Mouse (Mus musculus) forebrain, embryonic 11.5 days (tissue): ENCODE measurements around the gene AA467197. TPM values are rescaled to one million over a fixed set of nuclear protein-coding genes. Genes with fewer than 3 reads are reported as not detected.
A peak's percentile ranks its signal among the peaks of the same experiment; 100 is the strongest.

Experiments used
- ATAC-seq: fragments of 200-750 bp; cut with Nextera tagmentation; replicated peaks from 2 replicates; pipeline ENCODE4 v1.8.0; 2017; ENCODE audit warnings: moderate TSS enrichment; ENCODE audit not compliant: low FRiP score
- DNase-seq: peaks from one replicate; pipeline ENCODE4 v3.0.0-alpha.2; 2017; ENCODE audit warnings: low spot score
- H3K27ac ChIP-seq: fragments of 300-500 bp; sonication (generic); 2 replicates; pipeline ENCODE4 v1.5.1; 2014; ENCODE audit warnings: low read depth, low read length
- H3K27me3 ChIP-seq: fragments of 300-500 bp; sonication (generic); 2 replicates; pipeline ENCODE4 v1.6.1; 2014; ENCODE audit warnings: mild to moderate bottlenecking, low read length, mixed read lengths; ENCODE audit not compliant: control insufficient read depth, insufficient read depth
- H3K36me3 ChIP-seq: fragments of 300-500 bp; sonication (generic); 2 replicates; pipeline ENCODE4 v1.6.1; 2014; ENCODE audit warnings: mild to moderate bottlenecking, low read length, moderate library complexity, mixed read lengths; ENCODE audit not compliant: control insufficient read depth, insufficient read depth
- H3K4me1 ChIP-seq: fragments of 300-500 bp; sonication (generic); replicated peaks from 2 replicates; pipeline ENCODE4 v1.6.1; 2014; ENCODE audit warnings: low read length, mixed read lengths; ENCODE audit not compliant: control insufficient read depth, insufficient read depth
- H3K4me2 ChIP-seq: fragments of 300-500 bp; sonication (generic); 2 replicates; pipeline ENCODE4 v1.6.1; 2014; ENCODE audit warnings: low read depth, mild to moderate bottlenecking, low read length, moderate library complexity, mixed read lengths; ENCODE audit not compliant: severe bottlenecking
- H3K4me3 ChIP-seq: fragments of 300-500 bp; sonication (generic); 2 replicates; pipeline ENCODE4 v1.5.1; 2014; ENCODE audit warnings: low read depth, low read length
- H3K9ac ChIP-seq: fragments of 300-500 bp; sonication (generic); 2 replicates; pipeline ENCODE4 v1.6.1; 2014; ENCODE audit warnings: low read length
- H3K9me3 ChIP-seq: fragments of 300-500 bp; sonication (generic); 2 replicates; pipeline ENCODE4 v1.6.1; 2016; ENCODE audit warnings: low read length, mixed read lengths; ENCODE audit not compliant: control insufficient read depth
- WGBS: fragments of 180-500 bp; shearing (Covaris S2); extraction: QIAGEN DNeasy Blood & Tissue Kit; methylation state at CpG from one replicate; pipeline ENCODE4 v1.1.7; 2014; 5-methylcytosine and 5-hydroxymethylcytosine counted together
- microRNA counts: library from miRNA; unstranded; fragments of <30 nt; microRNA quantifications from one replicate; lab custom pipeline; 2015
- microRNA-seq: library from miRNA; unstranded; fragments of <30 nt; microRNA quantifications from one replicate; pipeline ENCODE4, GENCODE M21; 2016; ENCODE audit not compliant: insufficient number of aligned reads
- polyA plus RNA-seq: library from polyadenylated mRNA; unstranded; fragments of >200 nt; fragmentation: Nextera tagmentation; extraction: Ambion mirVana; gene quantifications from 2 replicates; pipeline ENCODE4 v1.2.1, GENCODE M21; 2014

The AA467197 gene
- polyA plus RNA-seq, 1 experiment from 2014 or later: 0.27 TPM

DNA sequence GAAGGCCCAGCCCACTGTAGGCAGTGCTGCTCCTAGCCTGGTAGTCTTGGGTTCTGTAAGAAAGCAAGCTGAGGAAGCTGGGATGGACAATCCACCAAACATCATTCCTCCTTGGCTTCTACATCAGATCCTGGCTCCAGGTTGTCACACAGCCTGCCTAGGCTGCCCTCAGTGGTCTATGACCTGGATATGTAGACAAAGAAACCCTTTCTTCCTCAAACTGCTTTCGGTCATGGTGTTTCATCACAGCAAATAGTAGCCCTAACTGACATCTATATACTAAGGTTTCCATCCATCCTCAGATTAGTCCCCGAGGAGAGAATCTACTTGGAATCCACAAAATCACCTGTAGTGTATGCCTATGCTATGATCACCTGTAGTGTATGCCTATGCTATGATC, 38.3 kb downstream of the AA467197 start:
- 96% methylated on average over 2 of the region's 2 CpGs for WGBS
- DNase-seq (no peak), ATAC-seq (no peak)
- H3K27me3 ChIP-seq: no peaks in the 10 kb centered on the region
- no peak overlapping the region for H3K4me3 ChIP-seq
- H3K27ac ChIP-seq: no peak overlapping the region
- no peaks in the 10 kb centered on the region for H3K36me3 ChIP-seq
- H3K4me2 ChIP-seq: no peak overlapping the region
- H3K4me1 ChIP-seq: no peaks in the 10 kb centered on the region
- H3K9ac ChIP-seq: no peak overlapping the region
- H3K9me3 ChIP-seq: no peaks in the 10 kb centered on the region

DNA sequence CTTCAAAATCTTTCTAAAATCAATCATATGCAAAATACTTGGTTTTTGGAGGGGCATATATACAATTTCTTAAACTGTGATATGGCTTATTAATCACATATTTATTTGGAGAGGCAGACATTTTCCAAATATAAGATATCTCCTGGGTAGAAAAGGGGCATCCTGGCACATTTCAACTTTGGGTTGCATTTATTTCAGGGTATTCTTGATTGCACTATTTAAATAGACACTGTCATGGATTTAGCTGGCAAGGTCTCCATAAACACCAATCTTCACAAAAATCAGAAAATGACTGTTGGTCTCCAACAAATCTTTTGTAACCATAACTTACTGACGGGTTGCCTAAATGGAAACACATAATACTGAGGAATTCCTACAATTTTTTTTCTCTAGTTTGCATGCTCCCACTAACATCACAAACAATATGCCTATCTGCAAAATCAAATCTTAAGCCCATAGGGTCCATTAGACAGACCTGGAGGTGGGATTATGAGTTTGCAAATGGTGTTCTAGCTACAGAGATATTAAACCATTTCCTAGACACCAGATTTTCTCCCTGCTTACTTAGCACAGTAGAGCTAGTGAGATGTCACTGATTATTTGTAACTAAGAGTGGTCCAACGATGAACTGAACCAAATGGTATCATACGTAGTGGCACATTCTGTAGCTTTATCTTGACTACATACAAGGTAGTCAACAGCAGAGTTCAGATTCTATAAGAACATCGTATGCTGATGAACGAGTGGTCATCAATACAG, 44.8 kb downstream of the AA467197 start:
- Histone ChIP-seq H3K9me3 (peaks cover 10% of the 10 kb centered on the region), H3K9ac (no peak overlapping the region), H3K27ac (no peak overlapping the region), H3K4me3 (no peak overlapping the region), H3K4me1 (no peaks in the 10 kb centered on the region), H3K27me3 (no peaks in the 10 kb centered on the region), H3K4me2 (no peak overlapping the region), H3K36me3 (no peaks in the 10 kb centered on the region)
- 84% methylated on average over 5 of the region's 5 CpGs for WGBS
- ATAC-seq: peak; percentile 44
- no peak for DNase-seq

DNA sequence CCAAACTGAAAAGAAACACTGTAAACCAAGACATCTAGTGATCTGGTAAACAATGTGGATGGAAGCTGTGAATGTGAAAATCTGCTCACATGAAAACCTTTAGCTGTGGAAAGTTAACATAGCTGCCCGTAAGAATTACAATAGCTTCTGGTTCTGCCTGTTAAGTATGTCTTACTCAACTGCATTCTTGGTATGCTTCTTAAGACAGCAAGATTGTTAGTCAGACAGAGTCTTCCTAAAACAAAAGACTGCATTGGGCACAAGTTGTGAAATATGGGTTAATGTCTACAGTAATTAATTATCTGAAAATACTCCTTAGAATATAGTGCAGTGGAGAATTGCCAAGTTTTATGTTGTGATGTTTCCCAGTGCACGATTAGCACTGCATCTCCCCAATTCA, 45.7 kb downstream of the AA467197 start:
- H3K27ac ChIP-seq: no peak overlapping the region
- peaks cover 10% of the 10 kb centered on the region for H3K9me3 ChIP-seq
- H3K4me1 ChIP-seq: no peaks in the 10 kb centered on the region
- 79% methylated on average over 2 of the region's 2 CpGs for WGBS
- ATAC-seq (no peak), DNase-seq (no peak)
- H3K4me3 ChIP-seq: no peak overlapping the region
- no peak overlapping the region for H3K9ac ChIP-seq
- H3K36me3 ChIP-seq: no peaks in the 10 kb centered on the region
- H3K4me2 ChIP-seq: no peak overlapping the region
- no peaks in the 10 kb centered on the region for H3K27me3 ChIP-seq

DNA sequence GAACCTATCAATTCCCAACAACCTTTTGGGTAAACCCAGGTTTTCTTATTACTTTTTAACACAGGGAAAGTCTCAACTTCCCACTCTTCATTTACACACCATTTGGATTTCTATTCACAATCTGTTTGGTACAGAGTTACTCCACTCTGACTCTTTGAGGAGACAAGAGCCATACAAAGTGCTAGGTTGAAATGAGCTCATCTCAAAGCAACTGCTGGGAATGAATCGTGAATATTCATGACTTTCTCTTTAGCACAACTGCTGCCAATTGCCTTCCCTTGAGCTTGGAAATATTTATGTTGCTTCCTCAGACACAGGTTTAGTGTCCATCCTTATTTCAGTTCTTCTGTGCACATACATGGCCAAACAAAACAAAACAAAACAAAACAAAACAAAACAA, 46.9 kb downstream of the AA467197 start:
- no peak overlapping the region for H3K4me2 ChIP-seq
- H3K27ac ChIP-seq: no peak overlapping the region
- no peak overlapping the region for H3K4me3 ChIP-seq
- H3K27me3 ChIP-seq: no peaks in the 10 kb centered on the region
- H3K36me3 ChIP-seq: no peaks in the 10 kb centered on the region
- H3K9ac ChIP-seq: no peak overlapping the region
- DNase-seq (no peak), ATAC-seq (no peak)
- H3K4me1 ChIP-seq: no peaks in the 10 kb centered on the region
- 81% methylated on average over 1 of the region's 1 CpGs for WGBS
- peaks cover 10% of the 10 kb centered on the region for H3K9me3 ChIP-seq

DNA sequence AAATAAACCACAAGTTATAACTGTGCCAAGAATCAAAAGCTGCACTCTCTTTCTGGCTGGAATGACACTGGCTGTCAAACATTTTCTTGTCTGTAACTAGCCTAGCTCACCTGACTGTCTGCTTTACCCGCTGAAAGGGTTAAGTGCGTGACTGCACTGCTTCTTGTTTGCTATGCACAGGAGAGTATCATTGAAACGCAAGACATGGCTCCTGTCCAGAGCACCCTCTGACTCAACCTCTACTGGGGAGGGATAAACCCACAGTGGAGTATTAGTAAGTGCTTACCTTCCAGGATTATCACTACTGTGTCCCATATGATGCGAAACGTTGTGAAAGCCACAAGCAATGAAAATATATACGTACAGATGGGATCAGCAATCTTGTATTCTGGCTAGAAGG, 49.9 kb downstream of the AA467197 start:
- DNase-seq (no peak), ATAC-seq (no peak)
- no peaks in the 10 kb centered on the region for H3K4me1 ChIP-seq
- H3K4me3 ChIP-seq: no peak overlapping the region
- no peaks in the 10 kb centered on the region for H3K36me3 ChIP-seq
- H3K9ac ChIP-seq: no peak overlapping the region
- no peaks in the 10 kb centered on the region for H3K27me3 ChIP-seq
- 81% methylated on average over 6 of the region's 6 CpGs for whole genome bisulfite sequencing
- no peak overlapping the region for H3K4me2 ChIP-seq
- peaks cover 6% of the 10 kb centered on the region for H3K9me3 ChIP-seq
- no peak overlapping the region for H3K27ac ChIP-seq

MicroRNAs encoded within 50 kb of the gene (microRNA counts, 519-probe panel; counts per million panel counts)
- 31.2 counts per million for microRNA mmu-miR-147 (lab: Ali Mortazavi, UCI)

Small RNAs within 50 kb of the gene (microRNA-seq; reads per million reads assigned to microRNA genes)
- gene Mir147: 21.0 reads per million, percentile 14 among the genes with 10 or more reads in this experiment

Other genes with a start within 250 kb of the AA467197 start
- gene Slc28a2, start 210.5 kb upstream of the AA467197 start, polyA plus RNA-seq: not detected in 2 replicates
- not detected in 2 replicates for gene Gm14085, start 152.0 kb upstream of the AA467197 start, polyA plus RNA-seq
- 19.6 and 19.9 TPM in 2 replicates for gene Gatm, start 25.7 kb upstream of the AA467197 start, polyA plus RNA-seq
- gene Slc30a4, start 65.7 kb downstream of the AA467197 start, polyA plus RNA-seq: 6.8 and 9.6 TPM in 2 replicates
- gene Bloc1s6, start 101.5 kb downstream of the AA467197 start, polyA plus RNA-seq: 80.3 and 85.0 TPM in 2 replicates
- 3.1 and 4.0 TPM in 2 replicates for gene Sqor, start 128.3 kb downstream of the AA467197 start, polyA plus RNA-seq